Mouse (Mus musculus) MEL (cell line): ENCODE results near the gene Cnbd2.
A peak's percentile ranks its signal among the peaks of the same experiment; 100 is the strongest.
"Not testable (repeated sequence)": the region's sequence is repeated elsewhere in the genome, so short reads cannot be mapped to it uniquely, and the experiment has no call there.

Experiments used
- CTCF ChIP-seq, 3 experiments: IDR thresholded peaks in 2 of 3; conservative IDR thresholded peaks in 1 of 3; 2 replicates each; pipeline ENCODE4 v1.5.1; 2011 to 2012; ENCODE audit warnings: low read length in 3 of 3, low read depth in 2 of 3, mild to moderate bottlenecking in 2 of 3, improper control_type of control experiment in 1 of 3, inconsistent platforms in 1 of 3, mixed read lengths in 1 of 3, moderate library complexity in 1 of 3; ENCODE audit not compliant: control insufficient read depth in 1 of 3, insufficient read depth in 1 of 3, poor library complexity in 1 of 3, severe bottlenecking in 1 of 3
- E2F4 ChIP-seq: IDR thresholded peaks from 2 replicates; pipeline ENCODE4 v1.6.1; 2011; ENCODE audit warnings: low read depth, low read length, improper control_type of control experiment, borderline replicate concordance
- MXI1 ChIP-seq: IDR thresholded peaks from 2 replicates; pipeline ENCODE4 v1.6.1; 2011; ENCODE audit warnings: mild to moderate bottlenecking, low read depth, low read length, improper control_type of control experiment
- POLR2A ChIP-seq, 2 experiments: IDR thresholded peaks; 2 replicates each; pipeline ENCODE4 v1.6.1; 2011 to 2012; ENCODE audit warnings: low read length in 2 of 2, mild to moderate bottlenecking in 2 of 2, control low read depth in 1 of 2, improper control_type of control experiment in 1 of 2, low read depth in 1 of 2, moderate library complexity in 1 of 2; ENCODE audit not compliant: control insufficient read depth in 1 of 2, insufficient read depth in 1 of 2, poor library complexity in 1 of 2
- POLR2AphosphoS2 ChIP-seq: IDR thresholded peaks from 2 replicates; pipeline ENCODE4 v1.6.1; 2011; ENCODE audit warnings: low read length, improper control_type of control experiment
- TAL1 ChIP-seq: IDR thresholded peaks from 2 replicates; pipeline ENCODE4 v1.6.1; 2012; ENCODE audit warnings: mild to moderate bottlenecking, inconsistent platforms, low read length, moderate library complexity, mixed read lengths
- UBTF ChIP-seq: IDR thresholded peaks from 2 replicates; pipeline ENCODE4 v1.6.1; 2012; ENCODE audit warnings: low read depth, mild to moderate bottlenecking, inconsistent platforms, low read length, improper control_type of control experiment, moderate library complexity, borderline replicate concordance; ENCODE audit not compliant: insufficient read depth

- TF ChIP-seq TAL1; CTCF (IDR thresholded peaks at IDR 0.05 in 2 of 3, conservative IDR thresholded peaks at IDR 0.05 in 1 of 3; ENCODE audit: control insufficient read depth in 1 of 3, insufficient read depth in 1 of 3, low read depth in 2 of 3, low read length in 3 of 3, poor library complexity in 1 of 3, severe bottlenecking in 1 of 3); POLR2AphosphoS2; UBTF; MXI1; E2F4: not testable (repeated sequence)
- peak in 1 of 2 experiments; percentile 37; a peak in 1 of 4 replicates for TF ChIP-seq POLR2A (IDR thresholded peaks at IDR 0.05; ENCODE audit: control insufficient read depth in 1 of 2, insufficient read depth in 1 of 2, low read depth in 1 of 2, low read length in 2 of 2, poor library complexity in 1 of 2)
Observed at GRCm38 (mm10) chr2:156392461-156393154, 80.5 kb downstream of the Cnbd2 start.
